Mouse (Mus musculus) liver, embryonic 14.5 days (tissue): ENCODE data around the gene Sdhaf1.

Experiments
- CTCF ChIP-seq: IDR thresholded peaks from 2 replicates; pipeline ENCODE4 v1.5.1; 2016; ENCODE audit warnings: antibody characterized with exemption, low read depth, control low read depth
- EP300 ChIP-seq: IDR thresholded peaks from 2 replicates; pipeline ENCODE4 v1.6.1; 2016; ENCODE audit warnings: antibody characterized with exemption, low read depth

DNA sequence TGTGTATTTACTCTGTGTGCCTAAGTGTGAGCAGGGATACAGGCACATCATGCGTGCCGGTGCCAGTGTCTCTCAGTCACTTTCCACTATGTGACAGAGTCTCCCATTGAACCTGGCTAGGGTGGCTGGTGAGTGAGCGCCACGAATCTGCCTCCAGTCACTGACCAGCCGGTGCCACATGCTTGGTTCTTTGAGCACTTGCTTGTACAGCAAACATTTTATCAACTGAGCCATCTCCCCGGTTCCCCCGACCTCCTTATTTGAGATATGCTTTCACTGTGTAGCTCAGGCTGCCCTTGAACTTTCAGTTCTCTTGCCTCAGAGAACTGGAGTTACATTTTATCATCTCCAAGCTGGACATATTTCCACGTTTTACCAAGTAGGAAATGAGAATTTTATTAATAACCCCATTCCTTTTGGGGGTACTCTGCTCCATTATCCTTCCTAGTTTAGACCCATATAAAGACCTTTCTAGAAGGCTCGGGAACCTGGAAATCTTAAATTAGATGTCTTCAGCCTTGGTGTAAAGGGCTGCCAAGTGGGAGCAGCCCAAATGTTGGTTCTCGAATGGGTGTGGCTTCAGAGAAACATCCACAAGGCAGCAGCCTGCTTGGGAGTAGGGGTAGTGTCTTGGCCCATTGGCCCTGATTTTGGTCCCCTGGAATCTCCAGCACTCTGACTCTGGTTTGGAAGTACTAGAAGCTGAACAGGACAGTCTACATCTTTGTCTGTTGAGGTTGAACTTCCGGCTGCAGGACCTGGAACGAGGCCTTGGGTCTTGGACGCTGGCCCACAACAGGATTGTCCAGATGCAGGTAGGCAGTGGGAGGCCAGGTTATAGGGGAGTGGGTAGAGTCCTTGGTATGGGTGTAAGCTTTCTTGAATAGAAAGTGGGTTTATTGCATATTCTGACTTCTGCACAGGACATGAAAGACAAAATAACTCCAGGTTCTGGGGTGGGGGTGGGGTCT lies 7.9 kb downstream of the Sdhaf1 start:
- TF ChIP-seq EP300 = no peak
- no peak for TF ChIP-seq CTCF
